Mouse (Mus musculus): ENCODE measurements around the gene Spi1. TPM values are rescaled to one million over a fixed set of nuclear protein-coding genes. Genes with fewer than 3 reads are reported as not detected.
"Not testable (repeated sequence)": the region's sequence is repeated elsewhere in the genome, so short reads cannot be mapped to it uniquely, and the experiment has no call there.

Gene Spi1
- 3.0 and 8.5 TPM in 2 replicates for total RNA-seq (2014; rRNA removed)
- polyA plus RNA-seq (2015; fragmentation: Nextera tagmentation; extraction: Ambion mirVana) = 4.5 and 4.9 TPM in 2 replicates

DNA sequence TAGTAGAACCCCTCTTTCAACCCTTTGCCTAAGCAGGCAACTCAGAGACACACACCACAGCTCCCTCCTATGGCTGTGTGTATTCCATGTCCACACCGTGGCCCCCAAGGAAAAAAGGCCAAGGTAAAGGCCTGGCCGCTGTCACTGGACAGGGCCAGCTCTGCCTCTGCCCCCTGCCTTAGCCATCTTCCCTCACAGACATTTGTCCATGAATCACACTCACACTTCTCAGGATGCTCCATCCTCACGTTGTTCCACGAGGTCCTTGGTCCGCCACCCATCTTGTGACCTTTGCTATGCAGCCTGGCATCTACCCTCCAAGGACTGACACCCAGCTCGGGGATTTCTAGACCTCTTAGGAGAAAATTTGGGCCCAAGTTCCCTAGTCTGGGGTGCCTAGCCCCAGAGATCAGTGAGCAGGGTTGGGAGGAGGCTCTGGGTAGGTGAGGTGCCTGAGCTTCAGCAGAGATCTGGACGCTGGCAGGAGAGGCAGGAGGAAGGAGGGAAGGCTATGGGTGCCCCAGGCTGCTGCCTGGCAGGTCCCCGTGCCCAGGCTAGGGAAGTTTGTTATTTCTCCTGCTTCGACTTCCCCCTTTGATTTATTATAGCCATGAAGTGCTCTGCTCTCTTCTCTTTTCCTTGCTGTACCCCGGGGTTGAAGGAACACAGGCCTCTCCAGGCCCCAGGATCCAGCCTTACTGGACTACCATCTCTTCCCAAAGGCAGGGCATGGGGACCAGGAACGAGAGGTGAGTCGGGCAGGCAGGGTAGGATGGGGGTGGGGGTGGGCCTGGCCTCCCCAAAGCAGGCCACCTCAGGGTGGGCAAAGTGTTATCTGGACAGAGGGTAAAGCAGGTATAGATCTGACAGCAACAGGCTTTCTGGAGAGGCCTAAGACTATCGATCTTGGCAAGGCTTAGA, at the start of gene Spi1:
Gene Spi1 (plus strand): TSS at position 616 of the 921 bp plus-strand sequence.
- Histone ChIP-seq H3K4me1 (ENCODE audit: insufficient read depth, low read length) (no peaks in the 10 kb centered on the region), H3K36me3 (ENCODE audit: insufficient read depth, low read length) (no peaks in the 10 kb centered on the region), H3K9me3 (ENCODE audit: low read length) (no peaks in the 10 kb centered on the region), H3K27me3 (ENCODE audit: insufficient read depth, low read length) (no peaks in the 10 kb centered on the region), H3K27ac (no peak within 1 kb of the TSS; the same call in 1 of the 2 replicates), H3K4me3 (ENCODE audit: low read length) (no peak within 1 kb of the TSS), H3K9ac (replicated peaks; ENCODE audit: low read length) (no peak within 1 kb of the TSS), H3K4me2 (ENCODE audit: low read depth, low read length) (no peak within 1 kb of the TSS)
- ATAC-seq (no peak), DNase-seq (ENCODE audit: low spot score) (no peak)
- no peak for TF ChIP-seq CTCF (IDR thresholded peaks at IDR 0.05; ENCODE audit: low read depth)
- 84% methylated on average over 13 of the region's 13 CpGs for WGBS

GRCm38 (mm10) chr2:91033000-91033399, 49.2 kb upstream of the Spi1 start:
- no peaks in the 10 kb centered on the region for H3K9me3 ChIP-seq (ENCODE audit: low read length)
- ATAC-seq = no peak
- H3K4me3 ChIP-seq (ENCODE audit: low read length) = no peak overlapping the region
- TF ChIP-seq CTCF (IDR thresholded peaks at IDR 0.05; ENCODE audit: low read depth) = peak; percentile 31; the same call in 1 of the 2 replicates
- H3K4me1 ChIP-seq (ENCODE audit: insufficient read depth, low read length) = no peaks in the 10 kb centered on the region
- no peaks in the 10 kb centered on the region for H3K27me3 ChIP-seq (ENCODE audit: insufficient read depth, low read length)
- 27% methylated on average over 3 of the region's 3 CpGs for WGBS
- peak; percentile 22 for DNase-seq (ENCODE audit: low spot score)
- no peaks in the 10 kb centered on the region for H3K36me3 ChIP-seq (ENCODE audit: insufficient read depth, low read length)
- no peak overlapping the region for H3K9ac ChIP-seq (replicated peaks; ENCODE audit: low read length)
- no peak overlapping the region for H3K4me2 ChIP-seq (ENCODE audit: low read depth, low read length)
- H3K27ac ChIP-seq = no peak overlapping the region

DNA sequence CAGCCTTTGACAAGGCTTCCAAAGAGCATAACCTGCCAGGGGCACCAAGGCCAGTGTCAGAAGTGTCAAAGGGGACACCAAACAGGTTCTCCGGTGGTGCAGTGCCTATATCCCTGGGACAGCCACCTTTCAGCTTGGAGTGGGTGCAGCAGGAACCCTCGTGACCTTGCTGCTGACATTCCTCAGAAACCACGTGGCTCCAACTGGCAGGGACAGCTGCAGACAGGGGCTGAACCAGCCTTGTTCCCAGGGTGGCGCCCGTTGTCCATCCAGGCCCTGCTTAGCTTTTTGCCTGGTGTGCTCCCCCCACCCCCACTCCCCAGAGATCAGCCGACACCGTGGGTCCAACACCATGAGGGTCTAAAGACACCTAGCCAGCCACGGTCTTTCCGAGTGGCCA, 46.8 kb upstream of the Spi1 start, which contains the start of gene Rapsn:
Gene Rapsn (plus strand): TSS at position 236 of the 400 bp plus-strand sequence.
- H3K27me3 ChIP-seq (ENCODE audit: insufficient read depth, low read length) = no peaks in the 10 kb centered on the region
- H3K4me2 ChIP-seq (ENCODE audit: low read depth, low read length) = no peak within 1 kb of the TSS
- DNase-seq (ENCODE audit: low spot score) = no peak
- WGBS = 71% methylated on average over 9 of the region's 9 CpGs
- no peaks in the 10 kb centered on the region for H3K36me3 ChIP-seq (ENCODE audit: insufficient read depth, low read length)
- H3K4me1 ChIP-seq (ENCODE audit: insufficient read depth, low read length) = no peaks in the 10 kb centered on the region
- ATAC-seq = no peak
- H3K27ac ChIP-seq = no peak within 1 kb of the TSS
- H3K4me3 ChIP-seq (ENCODE audit: low read length) = no peak within 1 kb of the TSS
- no peak for TF ChIP-seq CTCF (IDR thresholded peaks at IDR 0.05; ENCODE audit: low read depth)
- H3K9ac ChIP-seq (replicated peaks; ENCODE audit: low read length) = no peak within 1 kb of the TSS
- H3K9me3 ChIP-seq (ENCODE audit: low read length) = no peaks in the 10 kb centered on the region

DNA sequence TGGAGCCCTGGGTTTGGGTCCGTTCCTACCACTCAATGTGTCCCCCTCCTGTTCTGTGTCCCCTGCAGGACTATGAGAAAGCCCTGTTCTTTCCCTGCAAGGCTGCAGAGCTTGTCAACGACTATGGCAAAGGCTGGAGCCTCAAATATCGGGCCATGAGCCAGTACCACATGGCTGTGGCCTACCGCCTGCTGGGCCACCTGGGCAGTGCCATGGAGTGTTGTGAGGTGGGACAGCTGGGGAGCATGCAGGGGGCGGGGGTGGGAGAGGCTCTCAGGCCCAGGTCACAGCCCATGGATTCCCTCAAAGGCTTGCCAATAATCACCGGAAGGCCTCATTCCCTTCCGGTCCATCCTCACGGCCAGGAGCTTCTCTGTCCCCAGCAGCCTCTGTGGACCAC, 40.4 kb upstream of the Spi1 start:
- ATAC-seq (no peak), DNase-seq (ENCODE audit: low spot score) (no peak)
- Histone ChIP-seq H3K4me1 (ENCODE audit: insufficient read depth, low read length) (no peaks in the 10 kb centered on the region), H3K36me3 (ENCODE audit: insufficient read depth, low read length) (no peaks in the 10 kb centered on the region), H3K27me3 (ENCODE audit: insufficient read depth, low read length) (no peaks in the 10 kb centered on the region), H3K9me3 (ENCODE audit: low read length) (no peaks in the 10 kb centered on the region), H3K4me2 (ENCODE audit: low read depth, low read length) (no peak overlapping the region), H3K27ac (no peak overlapping the region), H3K9ac (replicated peaks; ENCODE audit: low read length) (no peak overlapping the region), H3K4me3 (ENCODE audit: low read length) (no peak overlapping the region)
- no peak for TF ChIP-seq CTCF (IDR thresholded peaks at IDR 0.05; ENCODE audit: low read depth)
- 65% methylated on average over 8 of the region's 8 CpGs for WGBS

GRCm38 (mm10) chr2:91042651-91043398, 39.4 kb upstream of the Spi1 start:
- Histone ChIP-seq H3K4me3 (ENCODE audit: low read length) (no peak overlapping the region), H3K9ac (replicated peaks; ENCODE audit: low read length) (no peak overlapping the region), H3K27ac (no peak overlapping the region), H3K4me2 (ENCODE audit: low read depth, low read length) (no peak overlapping the region), H3K9me3 (ENCODE audit: low read length) (no peaks in the 10 kb centered on the region), H3K4me1 (ENCODE audit: insufficient read depth, low read length) (no peaks in the 10 kb centered on the region), H3K27me3 (ENCODE audit: insufficient read depth, low read length) (no peaks in the 10 kb centered on the region), H3K36me3 (ENCODE audit: insufficient read depth, low read length) (no peaks in the 10 kb centered on the region)
- DNase-seq (ENCODE audit: low spot score) (no peak), ATAC-seq (no peak)
- no peak for TF ChIP-seq CTCF (IDR thresholded peaks at IDR 0.05; ENCODE audit: low read depth)
- 72% methylated on average over 21 of the region's 21 CpGs for WGBS

GRCm38 (mm10) chr2:91044727-91045126, 37.5 kb upstream of the Spi1 start:
- 83% methylated on average over 13 of the region's 13 CpGs for WGBS
- Histone ChIP-seq H3K36me3 (ENCODE audit: insufficient read depth, low read length) (no peaks in the 10 kb centered on the region), H3K4me2 (ENCODE audit: low read depth, low read length) (no peak overlapping the region), H3K9me3 (ENCODE audit: low read length) (no peaks in the 10 kb centered on the region), H3K27ac (no peak overlapping the region), H3K4me1 (ENCODE audit: insufficient read depth, low read length) (no peaks in the 10 kb centered on the region), H3K9ac (replicated peaks; ENCODE audit: low read length) (no peak overlapping the region), H3K4me3 (ENCODE audit: low read length) (no peak overlapping the region), H3K27me3 (ENCODE audit: insufficient read depth, low read length) (no peaks in the 10 kb centered on the region)
- TF ChIP-seq CTCF (IDR thresholded peaks at IDR 0.05; ENCODE audit: low read depth) = no peak
- DNase-seq (ENCODE audit: low spot score) (no peak), ATAC-seq (no peak)

- H3K27me3 ChIP-seq (ENCODE audit: insufficient read depth, low read length); H3K9me3 ChIP-seq (ENCODE audit: low read length); H3K4me2 ChIP-seq (ENCODE audit: low read depth, low read length); H3K4me3 ChIP-seq (ENCODE audit: low read length); H3K27ac ChIP-seq; H3K36me3 ChIP-seq (ENCODE audit: insufficient read depth, low read length); H3K4me1 ChIP-seq (ENCODE audit: insufficient read depth, low read length); ATAC-seq; H3K9ac ChIP-seq (replicated peaks; ENCODE audit: low read length); DNase-seq (ENCODE audit: low spot score): not testable (repeated sequence)
- 80% methylated on average over 1 of the region's 1 CpGs for WGBS
Measured at GRCm38 (mm10) chr2:91045805-91046204, 36.4 kb upstream of the Spi1 start.

Measured in hindbrain, postnatal 0 days (tissue).